Mouse (Mus musculus) bone marrow, adult 2 months (tissue): ENCODE data around the gene Tcstv1.
"Not testable (repeated sequence)": the region's sequence is repeated elsewhere in the genome, so short reads cannot be mapped to it uniquely, and the experiment has no call there.

Experiments
- CTCF ChIP-seq: fragments of 200-500 bp; IDR thresholded peaks from 2 replicates; pipeline ENCODE4 v1.5.1; 2011; ENCODE audit warnings: low read length, control low read depth; ENCODE audit not compliant: control insufficient read depth, insufficient read depth
- POLR2A ChIP-seq: fragments of 200-500 bp; IDR thresholded peaks from 2 replicates; pipeline ENCODE4 v1.6.1; 2011; ENCODE audit warnings: low read depth, mild to moderate bottlenecking, control low read depth, low read length, borderline replicate concordance; ENCODE audit not compliant: control insufficient read depth

DNA sequence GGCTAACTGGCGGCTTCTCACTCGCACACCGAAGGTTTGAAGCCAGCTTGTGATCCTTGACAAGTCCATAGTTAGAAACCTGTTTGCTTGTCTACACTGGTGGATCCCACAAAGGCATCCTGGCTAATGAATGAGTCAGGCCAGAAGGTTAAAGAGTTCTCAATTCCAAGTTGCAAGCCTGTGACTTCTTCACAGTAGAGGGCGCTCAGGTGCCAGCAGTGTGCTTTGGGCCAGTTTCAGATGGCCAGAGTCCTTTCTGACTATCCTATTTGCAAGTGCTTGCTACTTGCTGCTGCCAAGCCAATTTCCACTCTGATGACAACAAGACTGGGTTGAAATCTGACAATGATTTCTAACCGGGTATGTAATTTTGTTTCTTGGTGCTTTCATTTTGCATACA, 4.0 kb upstream of the Tcstv1 start:
- not testable (repeated sequence) for TF ChIP-seq POLR2A, CTCF
